Mouse (Mus musculus): ENCODE measurements around the gene 1700088E04Rik. TPM values are rescaled to one million over a fixed set of nuclear protein-coding genes. Genes with fewer than 3 reads are reported as not detected.

Gene 1700088E04Rik
- polyA plus RNA-seq, 1 experiment from 2014 or later, result 7.5 TPM

GRCm38 (mm10) chr15:79129311-79129710 is 11.7 kb downstream of the 1700088E04Rik start:
- Histone ChIP-seq H3K9ac (no peak overlapping the region), H3K27ac (no peak overlapping the region), H3K9me3 (peaks cover 7% of the 10 kb centered on the region; the same call in 1 of the 2 replicates), H3K4me1 (no peaks in the 10 kb centered on the region), H3K4me2 (replicated peaks) (no peak overlapping the region), H3K36me3 (peaks cover 97% of the 10 kb centered on the region), H3K4me3 (no peak overlapping the region), H3K27me3 (no peaks in the 10 kb centered on the region)
- 69% methylated on average over 7 of the region's 7 CpGs for WGBS
- ATAC-seq (ENCODE audit: low FRiP score, low read depth), result no peak

- WGBS, result 97% methylated on average over 5 of the region's 5 CpGs
- no peak overlapping the region for H3K4me3 ChIP-seq
- no peaks in the 10 kb centered on the region for H3K4me1 ChIP-seq
- H3K4me2 ChIP-seq (replicated peaks), result no peak overlapping the region
- H3K9ac ChIP-seq, result no peak overlapping the region
- no peak overlapping the region for H3K27ac ChIP-seq
- ATAC-seq (ENCODE audit: low FRiP score, low read depth), result no peak
- H3K9me3 ChIP-seq, result peaks cover 7% of the 10 kb centered on the region; the same call in 1 of the 2 replicates
- H3K27me3 ChIP-seq, result no peaks in the 10 kb centered on the region
- peaks cover 97% of the 10 kb centered on the region for H3K36me3 ChIP-seq
Measured at GRCm38 (mm10) chr15:79128208-79128607, 12.8 kb downstream of the 1700088E04Rik start.

- 95% methylated on average over 12 of the region's 12 CpGs for WGBS
- H3K4me1 ChIP-seq, result no peaks in the 10 kb centered on the region
- H3K4me2 ChIP-seq (replicated peaks), result no peak overlapping the region
- peaks cover 7% of the 10 kb centered on the region; the same call in 1 of the 2 replicates for H3K9me3 ChIP-seq
- H3K36me3 ChIP-seq, result peaks cover 97% of the 10 kb centered on the region
- no peak overlapping the region for H3K27ac ChIP-seq
- H3K4me3 ChIP-seq, result no peak overlapping the region
- H3K27me3 ChIP-seq, result no peaks in the 10 kb centered on the region
- H3K9ac ChIP-seq, result no peak overlapping the region
- ATAC-seq (ENCODE audit: low FRiP score, low read depth), result no peak
Measured at GRCm38 (mm10) chr15:79127101-79127500, 14.0 kb downstream of the 1700088E04Rik start.

GRCm38 (mm10) chr15:79126217-79126932 is 14.7 kb downstream of the 1700088E04Rik start:
- ATAC-seq (ENCODE audit: low FRiP score, low read depth), result no peak
- Histone ChIP-seq H3K9ac (no peak overlapping the region), H3K4me1 (no peaks in the 10 kb centered on the region), H3K4me2 (replicated peaks) (no peak overlapping the region), H3K4me3 (no peak overlapping the region), H3K9me3 (peaks cover 7% of the 10 kb centered on the region; the same call in 1 of the 2 replicates), H3K27me3 (no peaks in the 10 kb centered on the region), H3K36me3 (peaks cover 97% of the 10 kb centered on the region), H3K27ac (no peak overlapping the region)
- WGBS, result 81% methylated on average over 13 of the region's 13 CpGs

GRCm38 (mm10) chr15:79124331-79124875 is 16.6 kb downstream of the 1700088E04Rik start:
- H3K36me3 ChIP-seq, result peaks cover 97% of the 10 kb centered on the region

GRCm38 (mm10) chr15:79123751-79124150 is 17.3 kb downstream of the 1700088E04Rik start:
- H3K36me3 ChIP-seq, result peaks cover 99% of the 10 kb centered on the region
- no peak overlapping the region for H3K9ac ChIP-seq
- no peak overlapping the region for H3K4me3 ChIP-seq
- ATAC-seq (ENCODE audit: low FRiP score, low read depth), result no peak
- H3K9me3 ChIP-seq, result peaks cover 7% of the 10 kb centered on the region; the same call in 1 of the 2 replicates
- no peaks in the 10 kb centered on the region for H3K27me3 ChIP-seq
- no peak overlapping the region for H3K27ac ChIP-seq
- WGBS, result 88% methylated on average over 6 of the region's 6 CpGs
- H3K4me2 ChIP-seq (replicated peaks), result no peak overlapping the region
- H3K4me1 ChIP-seq, result no peaks in the 10 kb centered on the region

More at GRCm38 (mm10) chr15:79124331-79124875, 16.6 kb downstream of the 1700088E04Rik start:
- no peak overlapping the region for H3K4me2 ChIP-seq (replicated peaks)
- no peak for ATAC-seq (ENCODE audit: low FRiP score, low read depth)
- H3K27me3 ChIP-seq, result no peaks in the 10 kb centered on the region
- H3K4me1 ChIP-seq, result no peaks in the 10 kb centered on the region
- no peak overlapping the region for H3K9ac ChIP-seq
- no peak overlapping the region for H3K27ac ChIP-seq
- no peak overlapping the region for H3K4me3 ChIP-seq
- WGBS, result 83% methylated on average over 10 of the region's 10 CpGs
- H3K9me3 ChIP-seq, result peaks cover 7% of the 10 kb centered on the region; the same call in 1 of the 2 replicates

- Histone ChIP-seq H3K27ac (no peak overlapping the region), H3K36me3 (peaks cover 99% of the 10 kb centered on the region), H3K4me3 (no peak overlapping the region), H3K9me3 (no peaks in the 10 kb centered on the region), H3K27me3 (no peaks in the 10 kb centered on the region), H3K4me1 (no peaks in the 10 kb centered on the region), H3K9ac (no peak overlapping the region), H3K4me2 (replicated peaks) (no peak overlapping the region)
- WGBS, result 77% methylated on average over 13 of the region's 13 CpGs
- no peak for ATAC-seq (ENCODE audit: low FRiP score, low read depth)
Measured at GRCm38 (mm10) chr15:79122546-79122945, 18.5 kb downstream of the 1700088E04Rik start.

GRCm38 (mm10) chr15:79122119-79122518 is 18.9 kb downstream of the 1700088E04Rik start:
- H3K27ac ChIP-seq, result no peak overlapping the region
- no peaks in the 10 kb centered on the region for H3K4me1 ChIP-seq
- no peak for ATAC-seq (ENCODE audit: low FRiP score, low read depth)
- 59% methylated on average over 4 of the region's 4 CpGs for WGBS
- no peak overlapping the region for H3K9ac ChIP-seq
- H3K9me3 ChIP-seq, result no peaks in the 10 kb centered on the region
- H3K27me3 ChIP-seq, result no peaks in the 10 kb centered on the region
- H3K36me3 ChIP-seq, result peaks cover 99% of the 10 kb centered on the region
- H3K4me3 ChIP-seq, result no peak overlapping the region
- no peak overlapping the region for H3K4me2 ChIP-seq (replicated peaks)

GRCm38 (mm10) chr15:79119491-79119890 is 21.6 kb downstream of the 1700088E04Rik start:
- no peaks in the 10 kb centered on the region for H3K27me3 ChIP-seq
- H3K36me3 ChIP-seq, result peaks cover 99% of the 10 kb centered on the region
- 77% methylated on average over 9 of the region's 9 CpGs for WGBS

GRCm38 (mm10) chr15:79115276-79115675 is 25.8 kb downstream of the 1700088E04Rik start:
- no peak overlapping the region for H3K27ac ChIP-seq
- no peak overlapping the region for H3K4me2 ChIP-seq (replicated peaks)
- no peaks in the 10 kb centered on the region for H3K9me3 ChIP-seq
- H3K9ac ChIP-seq, result no peak overlapping the region
- peaks cover 18% of the 10 kb centered on the region for H3K4me1 ChIP-seq
- H3K27me3 ChIP-seq, result no peaks in the 10 kb centered on the region
- WGBS, result 54% methylated on average over 5 of the region's 5 CpGs
- no peak for ATAC-seq (ENCODE audit: low FRiP score, low read depth)
- H3K4me3 ChIP-seq, result no peak overlapping the region
- peaks cover 71% of the 10 kb centered on the region for H3K36me3 ChIP-seq

More at GRCm38 (mm10) chr15:79119491-79119890, 21.6 kb downstream of the 1700088E04Rik start:
- Histone ChIP-seq H3K4me1 (no peaks in the 10 kb centered on the region), H3K9ac (no peak overlapping the region), H3K4me2 (replicated peaks) (no peak overlapping the region), H3K27ac (no peak overlapping the region), H3K9me3 (no peaks in the 10 kb centered on the region), H3K4me3 (no peak overlapping the region)
- no peak for ATAC-seq (ENCODE audit: low FRiP score, low read depth)

- no peak overlapping the region for H3K27ac ChIP-seq
- H3K27me3 ChIP-seq, result no peaks in the 10 kb centered on the region
- 73% methylated on average over 4 of the region's 4 CpGs for WGBS
- no peak for ATAC-seq (ENCODE audit: low FRiP score, low read depth)
- H3K4me3 ChIP-seq, result no peak overlapping the region
- H3K36me3 ChIP-seq, result peaks cover 37% of the 10 kb centered on the region
- no peak overlapping the region for H3K9ac ChIP-seq
- H3K4me2 ChIP-seq (replicated peaks), result peak overlapping the region; percentile 3; the same call in 1 of the 2 replicates
- peaks cover 36% of the 10 kb centered on the region for H3K4me1 ChIP-seq
- no peaks in the 10 kb centered on the region for H3K9me3 ChIP-seq
Measured at GRCm38 (mm10) chr15:79111774-79112173, 29.3 kb downstream of the 1700088E04Rik start.

GRCm38 (mm10) chr15:79110528-79110927 is 30.5 kb downstream of the 1700088E04Rik start:
- peak overlapping the region; percentile 91; the same call in 1 of the 2 replicates for H3K9ac ChIP-seq
- no peaks in the 10 kb centered on the region for H3K27me3 ChIP-seq
- peak overlapping the region; percentile 95 for H3K4me3 ChIP-seq
- peak overlapping the region; percentile 97 for H3K4me2 ChIP-seq (replicated peaks)
- H3K9me3 ChIP-seq, result no peaks in the 10 kb centered on the region
- peaks cover 36% of the 10 kb centered on the region for H3K4me1 ChIP-seq
- ATAC-seq (ENCODE audit: low FRiP score, low read depth), result no peak
- no peak overlapping the region for H3K27ac ChIP-seq
- peaks cover 25% of the 10 kb centered on the region for H3K36me3 ChIP-seq
- WGBS, result 44% methylated on average over 2 of the region's 2 CpGs
